Mouse (Mus musculus) cerebellum, adult 2 months (tissue): ENCODE results near the gene Tox3.

Experiments used
- CTCF ChIP-seq: fragments of 200-500 bp; IDR thresholded peaks from 2 replicates; pipeline ENCODE4 v1.5.1; 2011; ENCODE audit warnings: low read depth, mild to moderate bottlenecking, control low read depth, low read length, moderate library complexity, borderline replicate concordance; ENCODE audit not compliant: insufficient read depth
- POLR2A ChIP-seq: fragments of 200-500 bp; IDR thresholded peaks from 2 replicates; pipeline ENCODE4 v1.6.1; 2011; ENCODE audit warnings: low read length, control low read depth, borderline replicate concordance; ENCODE audit not compliant: insufficient read depth

DNA sequence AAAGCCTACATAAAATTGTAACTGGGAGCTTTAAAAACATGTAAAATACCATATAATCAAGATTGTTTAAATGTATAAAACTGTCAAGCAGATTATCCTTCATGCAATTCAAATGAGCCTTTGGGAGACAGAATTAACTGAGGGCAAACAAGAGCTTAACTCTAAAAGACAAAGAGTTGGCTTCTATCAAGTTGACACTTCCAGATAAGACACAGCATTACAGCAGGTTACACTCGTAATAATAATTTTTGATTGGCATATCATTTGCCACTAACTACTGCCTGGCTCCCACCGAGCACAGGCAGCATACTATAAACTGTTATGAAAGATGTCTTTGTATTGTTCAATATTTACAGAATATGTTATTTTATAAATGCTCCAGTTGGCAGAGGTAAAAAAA is 47.2 kb downstream of the Tox3 start:
- TF ChIP-seq CTCF, result no peak
- TF ChIP-seq POLR2A, result no peak
